Mouse (Mus musculus) left cerebral cortex, adult 8-10 months (tissue): ENCODE measurements around the gene Bricd5. TPM values are rescaled to one million over a fixed set of nuclear protein-coding genes. Genes with fewer than 3 reads are reported as not detected.

Experiments used
- DNase-seq, 2 experiments: peaks; one replicate each; pipeline ENCODE4 v3.0.0; 2022; ENCODE audit warnings: low spot score in 2 of 2
- total RNA-seq, 4 experiments: library from RNA; stranded (reverse); gene quantifications; 2 replicates each; pipeline ENCODE4 v1.2.4; 2022

Bricd5 gene
- total RNA-seq, 4 experiments from 2014 or later, result 1.6 to 2.4 (median 1.8) TPM

DNA sequence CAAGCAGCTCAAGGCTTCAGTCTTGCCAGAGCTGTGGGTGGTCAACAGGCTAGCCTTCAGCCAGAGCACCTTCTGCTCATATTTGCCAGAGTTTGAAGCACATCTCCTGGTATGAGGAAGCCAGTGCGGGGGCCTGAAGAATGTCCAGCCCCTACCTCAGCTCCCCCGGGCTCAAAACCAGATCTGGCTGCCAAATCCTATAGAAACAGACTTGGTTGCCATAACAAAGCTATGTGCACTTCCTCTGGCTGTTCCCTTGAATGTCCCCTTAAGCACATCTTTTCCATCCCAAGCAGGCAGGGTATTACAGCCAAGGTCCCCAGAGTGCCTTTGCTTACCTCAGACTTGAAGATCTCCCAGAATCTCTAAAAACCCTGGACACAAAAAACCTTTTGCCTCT is 51.0 kb downstream of the Bricd5 start:
- DNase-seq, result peak in 1 of 2 experiments; percentile 15

Other genes starting within 250 kb of the Bricd5 start
- gene Ccnf, start 222.4 kb upstream of the Bricd5 start, total RNA-seq, result 1 to 10 TPM; 4.9 to 6.4 (median 5.3) TPM
- 1 to 10 TPM in 2 of 4 experiments, under 1 TPM in 2; 0.82 to 1.4 (median 1.1) TPM for gene Abca17, start 122.8 kb upstream of the Bricd5 start, total RNA-seq
- gene Abca3, start 121.9 kb upstream of the Bricd5 start, total RNA-seq, result 10 to 100 TPM; 70.2 to 79.0 (median 72.0) TPM
- gene Rnps1, start 59.3 kb upstream of the Bricd5 start, total RNA-seq, result 100 to 1,000 TPM; 128 to 131 (median 129) TPM
- gene Eci1, start 47.2 kb upstream of the Bricd5 start, total RNA-seq, result 10 to 100 TPM; 24.1 to 34.1 (median 31.1) TPM
- 1 to 10 TPM; 3.7 to 6.9 (median 5.1) TPM for gene Dnase1l2, start 30.8 kb upstream of the Bricd5 start, total RNA-seq
- 10 to 100 TPM; 32.3 to 36.2 (median 34.5) TPM for gene E4f1, start 3.6 kb upstream of the Bricd5 start, total RNA-seq
- gene Pgp, start 3.5 kb upstream of the Bricd5 start, total RNA-seq, result 10 to 100 TPM; 59.0 to 68.7 (median 63.8) TPM
- 10 to 100 TPM; 29.2 to 39.0 (median 35.4) TPM for gene Mlst8, start 5.2 kb downstream of the Bricd5 start, total RNA-seq
- 100 to 1,000 TPM; 119 to 135 (median 127) TPM for gene Caskin1, start 14.7 kb downstream of the Bricd5 start, total RNA-seq
- gene Traf7, start 54.1 kb downstream of the Bricd5 start, total RNA-seq, result 10 to 100 TPM; 78.0 to 85.3 (median 83.4) TPM
- 10 to 100 TPM; 41.3 to 54.4 (median 48.4) TPM for gene Rab26, start 60.3 kb downstream of the Bricd5 start, total RNA-seq
- 10 to 100 TPM; 67.7 to 81.1 (median 77.3) TPM for gene Pkd1, start 76.0 kb downstream of the Bricd5 start, total RNA-seq
- 100 to 1,000 TPM; 123 to 148 (median 137) TPM for gene Tsc2, start 158.7 kb downstream of the Bricd5 start, total RNA-seq
- 1 to 10 TPM; 5.7 to 7.0 (median 6.1) TPM for gene Nthl1, start 158.8 kb downstream of the Bricd5 start, total RNA-seq
- 10 to 100 TPM; 41.0 to 47.7 (median 42.0) TPM for gene Slc9a3r2, start 176.4 kb downstream of the Bricd5 start, total RNA-seq
- gene Npw, start 184.6 kb downstream of the Bricd5 start, total RNA-seq, result under 1 TPM in 1 of 4 experiments, not detected in 3; 0.63 TPM
- gene Zfp598, start 195.8 kb downstream of the Bricd5 start, total RNA-seq, result 10 to 100 TPM; 30.4 to 40.9 (median 36.1) TPM
- 100 to 1,000 TPM; 163 to 176 (median 164) TPM for gene Syngr3, start 216.1 kb downstream of the Bricd5 start, total RNA-seq
- gene Gfer, start 222.3 kb downstream of the Bricd5 start, total RNA-seq, result 10 to 100 TPM; 17.6 to 19.2 (median 18.0) TPM
- gene Noxo1, start 222.3 kb downstream of the Bricd5 start, total RNA-seq, result 1 to 10 TPM; 2.8 to 5.9 (median 3.0) TPM
- 10 to 100 TPM; 23.4 to 29.7 (median 25.6) TPM for gene Tbl3, start 233.8 kb downstream of the Bricd5 start, total RNA-seq
- under 1 TPM in 1 of 4 experiments, not detected in 3; 0.37 TPM for gene Rnf151, start 244.2 kb downstream of the Bricd5 start, total RNA-seq
- 100 to 1,000 TPM; 270 to 312 (median 290) TPM for gene Rps2, start 244.2 kb downstream of the Bricd5 start, total RNA-seq